Mouse (Mus musculus) cerebellum, adult 2 months (tissue): ENCODE results near the gene Arhgap35.

ENCODE experiments used
- CTCF ChIP-seq: fragments of 200-500 bp; IDR thresholded peaks from 2 replicates; pipeline ENCODE4 v1.5.1; 2011; ENCODE audit warnings: low read depth, mild to moderate bottlenecking, control low read depth, low read length, moderate library complexity, borderline replicate concordance; ENCODE audit not compliant: insufficient read depth
- POLR2A ChIP-seq: fragments of 200-500 bp; IDR thresholded peaks from 2 replicates; pipeline ENCODE4 v1.6.1; 2011; ENCODE audit warnings: low read length, control low read depth, borderline replicate concordance; ENCODE audit not compliant: insufficient read depth

DNA sequence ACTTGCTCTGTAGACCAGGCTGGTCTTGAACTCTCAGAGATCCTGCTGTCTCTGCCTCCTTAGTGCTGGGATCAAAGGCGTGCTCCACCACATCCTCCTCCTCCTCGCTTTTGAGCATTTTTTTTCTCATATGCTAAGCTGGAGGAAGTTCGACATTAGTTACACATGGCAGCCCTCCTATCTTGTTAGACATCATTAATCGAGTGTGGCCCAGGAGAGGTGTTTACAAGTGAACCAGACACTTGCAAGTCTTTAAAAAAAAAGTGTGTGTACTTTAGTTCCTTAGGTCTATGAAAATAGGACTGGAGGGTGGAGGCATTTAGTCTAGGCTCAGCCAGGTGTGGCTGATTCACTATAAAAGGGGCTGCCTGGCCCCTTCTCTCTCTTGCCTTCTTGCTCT lies 16.2 kb upstream of the Arhgap35 start:
- TF ChIP-seq CTCF (no peak), POLR2A (no peak)
